Mouse (Mus musculus) adrenal gland (tissue): ENCODE results near the gene E2f4.

Experiments
- intact Hi-C: fragments of 180-260 bp; cut with DNase I; formaldehyde crosslinking; loops from one replicate; pipeline ENCODE4 v1.15.1; 2025
- microRNA-seq, 2 experiments: library from miRNA; unstranded; fragments of <30 nt; microRNA quantifications; one replicate each; pipeline ENCODE4; 2019

The E2f4 gene

DNA sequence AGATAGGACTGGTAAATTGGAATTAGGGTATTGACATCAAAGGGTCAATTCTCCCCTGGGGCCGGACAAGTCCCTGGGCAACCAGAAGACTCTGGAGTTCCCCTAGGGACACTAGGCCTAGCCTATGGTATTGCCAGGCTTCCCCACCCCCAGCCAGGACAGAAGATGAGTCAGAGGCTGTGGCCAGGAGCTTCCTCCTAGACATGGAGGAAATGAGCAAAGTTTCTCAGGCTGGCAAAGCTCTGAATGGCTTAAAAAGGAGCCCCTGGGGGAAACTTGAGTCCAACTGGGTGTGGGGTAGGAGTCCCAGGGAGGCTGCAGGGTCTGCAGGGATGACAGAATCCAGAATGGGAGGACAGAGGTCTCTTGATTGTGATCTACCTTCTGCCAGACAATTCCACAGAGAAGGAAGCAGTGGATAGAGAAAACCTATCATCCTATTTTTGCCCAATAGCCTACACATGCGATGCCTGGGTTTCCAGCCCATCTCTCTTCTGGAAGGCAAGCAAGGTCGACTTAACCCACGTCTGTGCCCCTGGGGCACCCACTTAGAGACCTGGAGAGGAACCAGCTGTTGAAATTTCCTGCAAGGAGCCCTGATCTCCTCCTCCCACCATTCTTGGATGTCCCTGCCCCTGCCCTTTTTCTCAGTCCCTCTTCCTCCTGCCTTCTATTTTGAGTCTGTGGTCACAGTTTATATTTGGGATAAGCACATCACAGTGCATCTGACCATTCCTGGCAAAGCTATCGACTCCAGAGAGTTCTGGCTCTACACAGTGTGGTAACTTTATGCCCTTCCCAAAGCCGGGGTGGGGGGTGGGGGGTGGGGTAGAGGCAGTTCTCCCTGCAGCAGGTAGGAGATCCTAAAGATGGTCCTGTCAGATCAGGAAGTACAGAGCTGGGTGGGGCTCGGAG lies 47.9 kb downstream of the E2f4 start:
- intact Hi-C loops: no loop called here

DNA sequence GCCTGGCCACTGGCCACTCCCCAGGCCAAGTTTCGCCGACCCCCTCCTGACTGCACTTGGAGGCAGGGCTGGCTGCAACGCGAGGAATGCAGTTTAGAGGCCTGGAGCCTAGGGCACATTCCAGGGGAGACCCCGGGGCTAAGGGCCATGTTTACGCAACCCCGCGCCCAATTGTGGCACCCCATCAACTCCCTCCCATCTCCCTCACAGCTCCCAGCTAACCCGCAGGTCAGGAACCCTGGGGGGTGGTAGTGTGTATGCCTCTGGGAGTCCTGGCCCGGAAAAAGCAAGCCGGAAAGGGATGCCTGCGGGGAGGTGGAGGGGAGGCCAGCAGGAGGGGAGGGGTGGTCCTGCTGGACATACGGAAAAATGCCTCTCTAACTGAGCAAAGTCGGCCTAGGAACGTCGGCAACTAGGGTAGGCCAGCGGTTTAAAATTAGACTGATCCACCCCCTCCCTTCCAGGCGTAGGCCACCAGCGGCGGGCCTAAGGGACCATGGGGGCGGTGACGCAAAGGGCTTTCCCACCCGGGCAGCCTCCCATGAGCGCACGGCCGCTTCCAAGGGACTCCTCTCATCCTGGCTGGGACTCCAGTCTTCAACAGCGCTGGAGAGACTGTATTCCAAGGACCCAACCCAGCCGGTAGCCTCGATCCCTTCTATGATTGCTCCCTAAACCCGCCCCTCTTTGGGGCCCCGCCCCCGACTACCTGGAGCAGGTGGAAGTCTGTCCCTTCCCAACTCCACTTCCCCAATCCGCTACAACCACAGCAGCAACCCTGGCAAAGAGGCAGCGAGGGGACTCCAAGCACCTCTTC lies 49.4 kb downstream of the E2f4 start:
- intact Hi-C loops: no loop called here

DNA sequence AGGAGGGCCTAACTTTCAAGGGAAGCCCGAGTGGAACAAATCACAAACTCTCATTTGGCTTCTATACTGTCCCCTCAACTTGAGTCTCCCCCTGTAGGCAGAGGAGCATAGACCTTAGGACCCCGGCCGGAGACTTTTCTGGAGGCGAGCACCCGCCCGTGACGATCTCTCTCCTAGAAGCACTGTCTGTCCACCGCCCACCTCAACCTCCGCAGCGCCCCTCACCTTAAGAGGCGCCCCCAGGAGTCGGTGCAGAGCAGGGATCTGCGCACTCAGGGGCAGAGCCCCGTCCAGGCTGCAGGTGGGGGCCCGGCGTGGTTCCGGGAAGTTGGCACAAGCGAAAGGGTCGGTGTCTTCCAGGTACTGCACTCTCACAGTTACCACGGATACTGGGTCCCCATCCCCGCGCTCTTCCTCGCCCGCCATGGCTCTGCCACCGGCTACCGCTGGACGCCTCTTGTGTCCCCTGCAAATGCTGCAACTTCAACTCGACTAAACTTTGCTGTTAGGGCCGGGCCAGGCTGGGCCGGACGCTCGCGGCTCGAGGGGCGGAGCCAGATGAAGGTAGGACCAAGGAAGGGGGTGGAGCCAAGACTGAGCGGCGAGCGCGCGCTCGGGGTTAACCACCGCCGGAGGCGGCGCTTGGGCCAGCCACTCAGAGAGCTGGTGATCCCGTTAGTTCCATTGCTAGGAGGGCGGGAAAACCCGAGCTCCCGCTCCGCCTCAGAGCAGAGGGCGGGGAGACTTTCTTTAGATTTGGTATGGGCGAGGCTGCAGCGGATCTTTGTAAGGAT lies 50.2 kb downstream of the E2f4 start, which contains the start of gene Fhod1:
Gene Fhod1, minus strand, starts transcription at position 526 of the 794 bp plus-strand sequence.
- intact Hi-C loops: no loop called here

- intact Hi-C loops: no loop called here
These were observed 51.1 kb downstream of the E2f4 start, which contains the start of gene Slc9a5 for GRCm38 (mm10) chr8:105348450-105349095. TSS of gene Slc9a5 (plus strand) at chr8:105348843.

- intact Hi-C loops: no loop called here
These were observed 51.8 kb downstream of the E2f4 start for GRCm38 (mm10) chr8:105349096-105349771.

DNA sequence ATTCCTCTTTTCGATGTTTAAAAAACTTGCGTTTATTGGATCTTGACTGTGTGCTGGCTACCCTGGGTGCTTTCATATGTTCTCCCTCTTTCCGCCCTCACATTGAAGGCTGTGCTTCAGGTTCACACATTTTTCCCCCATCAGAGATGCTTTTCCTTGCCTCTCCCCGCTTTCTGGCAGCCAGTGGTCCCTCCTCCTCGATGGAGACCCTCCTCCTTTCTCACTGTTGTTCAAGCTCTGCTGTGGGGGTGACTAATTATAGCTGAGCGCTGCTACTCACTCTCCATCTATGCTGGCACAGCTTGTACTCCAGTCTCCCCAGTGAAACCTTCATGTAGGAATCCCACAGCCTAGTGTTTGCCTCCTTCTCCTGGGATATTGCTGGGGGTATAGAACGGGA lies 52.7 kb downstream of the E2f4 start:
- intact Hi-C loops: no loop called here

- intact Hi-C loops: no loop called here
These were observed 56.2 kb downstream of the E2f4 start for GRCm38 (mm10) chr8:105353583-105354135.

DNA sequence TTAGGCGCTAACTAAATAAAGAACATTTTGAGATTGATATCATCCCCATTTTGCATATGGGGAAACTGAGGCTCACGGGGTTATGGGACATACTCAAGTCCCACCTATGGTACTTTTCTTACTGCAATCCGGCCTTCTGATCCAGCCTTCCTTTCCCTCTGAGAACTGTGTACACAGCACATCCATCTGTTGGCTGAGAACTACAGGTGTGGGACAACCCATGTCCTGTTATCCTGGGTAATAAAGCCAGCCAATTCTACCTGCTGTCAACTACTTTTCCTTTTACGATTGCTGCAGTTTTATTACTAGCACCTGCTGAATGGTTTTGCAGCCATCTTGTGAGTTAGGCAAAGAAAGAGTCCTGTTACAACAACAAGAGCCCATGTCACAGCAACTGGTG lies 57.1 kb downstream of the E2f4 start:
- intact Hi-C loops: no loop called here

Small RNAs within 50 kb of the gene (microRNA-seq; reads per million reads assigned to microRNA genes)
- gene Gm27320: 0 reads per million in 2 experiments
- 2,229 to 2,618 reads per million in 2 experiments for gene Mir328
